Comparison of ENCODE assay signal across 8 mouse cellular contexts in the genomic region with DNA sequence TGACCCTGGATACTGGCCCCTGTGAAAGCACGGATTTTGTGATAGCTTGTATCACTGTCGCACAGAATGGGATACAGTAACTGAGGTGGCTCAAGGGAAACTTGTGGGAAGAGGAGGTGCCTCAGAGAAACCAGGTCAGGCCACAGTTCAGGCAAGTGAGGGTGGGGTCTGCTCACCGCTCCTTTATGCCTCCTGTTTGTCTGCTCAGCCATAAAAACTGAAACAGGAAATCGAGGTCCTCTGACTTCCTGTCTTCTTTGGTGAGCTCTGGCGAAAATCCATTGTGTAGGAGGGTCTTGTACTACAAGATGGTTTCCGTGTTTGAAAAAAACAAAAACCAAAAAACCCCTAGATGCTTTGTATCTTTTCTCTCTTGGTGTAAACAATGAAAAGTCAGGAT. TPM values are rescaled to one million over a fixed set of nuclear protein-coding genes. Genes with fewer than 3 reads are reported as not detected.
DNase-seq lines count a peak whose midpoint lies in the region; ATAC-seq and TF ChIP-seq lines count a peak whose summit lies in the region.
"Had no signal": no experiment of that assay in that cellular context is flagged by ENCODE, and none has a peak within 500 bp of the region (broad histone marks: within the 10 kb centered on the region; RNA-seq: fewer than 3 reads in every experiment).

No protein-coding gene starts in this region.

- no peak for TF ChIP-seq CTCF in lung, embryonic 14.5 days (IDR thresholded peaks at IDR 0.05; ENCODE audit: low read depth)
- TF ChIP-seq CTCF in lung, adult 2 months (IDR thresholded peaks at IDR 0.05; ENCODE audit: insufficient read depth, low read length): no peak
- no peak for TF ChIP-seq CTCF in thymus, adult 2 months (IDR thresholded peaks at IDR 0.05; ENCODE audit: borderline replicate concordance, control insufficient read depth, extremely low read depth, insufficient read depth, low read length, poor library complexity)

- WGBS in lung, embryonic 14.5 days: 56% methylated on average over 6 of the region's 6 CpGs
- WGBS in lung, adult 2 months: 34% methylated on average over 6 of the region's 6 CpGs
- 74% methylated on average over 6 of the region's 6 CpGs for WGBS in embryonic facial prominence, embryonic 12.5 days
- WGBS in limb, embryonic 13.5 days: 49% methylated on average over 6 of the region's 6 CpGs
- WGBS in thymus, adult 2 months: 12% methylated on average over 6 of the region's 6 CpGs

- ATAC-seq in lung, embryonic 14.5 days (ENCODE audit: insufficient read depth): no peak; the same call in 1 of the 2 replicates
- ATAC-seq in embryonic facial prominence, embryonic 12.5 days (ENCODE audit: insufficient number of reproducible peaks, insufficient read depth, low FRiP score, low TSS enrichment): no peak
- ATAC-seq in limb, embryonic 13.5 days (ENCODE audit: low FRiP score, low read depth): peak; percentile 34; the same call in 1 of the 2 replicates

- DNase-seq in lung, embryonic 14.5 days: peak; percentile 25
- no peak for DNase-seq in lung, adult 2 months
- peak; percentile 58 for DNase-seq in thymus, adult 2 months
- DNase-seq in frontal cortex, adult 2 months (ENCODE audit: extremely low spot score in 1 of 2, low spot score in 1 of 2): no peak
- DNase-seq in kidney, adult 9 months: no peak
- DNase-seq: cerebellum, adult 9-11 months had no signal

- H3K4me1 ChIP-seq in lung, embryonic 14.5 days (ENCODE audit: insufficient read depth): no peaks in the 10 kb centered on the region
- no peaks in the 10 kb centered on the region for H3K4me1 ChIP-seq in lung, adult 2 months (ENCODE audit: control insufficient read depth, insufficient read depth, low read length)
- peaks cover 4% of the 10 kb centered on the region; the same call in 1 of the 2 replicates for H3K4me1 ChIP-seq in embryonic facial prominence, embryonic 12.5 days
- H3K4me1 ChIP-seq in limb, embryonic 13.5 days: peaks cover 12% of the 10 kb centered on the region
- peaks cover 31% of the 10 kb centered on the region for H3K4me1 ChIP-seq in thymus, adult 2 months (replicated peaks; ENCODE audit: control insufficient read depth, insufficient read depth, low read length)

- no peak overlapping the region for H3K27ac ChIP-seq in lung, embryonic 14.5 days (ENCODE audit: low read depth)
- 0 out of 2 replicates have a peak overlapping the region, but pooled peaks have one; percentile 30 for H3K27ac ChIP-seq in embryonic facial prominence, embryonic 12.5 days
- no peak overlapping the region for H3K27ac ChIP-seq in limb, embryonic 13.5 days
- peak overlapping the region; percentile 99 for H3K27ac ChIP-seq in thymus, adult 2 months (ENCODE audit: control insufficient read depth, insufficient read depth, low read length)

- no peak overlapping the region for H3K4me3 ChIP-seq in lung, embryonic 14.5 days (ENCODE audit: low read depth, low read length)
- no peak overlapping the region for H3K4me3 ChIP-seq in lung, adult 2 months (replicated peaks; ENCODE audit: extremely low read depth, low read depth, low read length)
- no peak overlapping the region for H3K4me3 ChIP-seq in embryonic facial prominence, embryonic 12.5 days
- no peak overlapping the region for H3K4me3 ChIP-seq in limb, embryonic 13.5 days
- H3K4me3 ChIP-seq in thymus, adult 2 months (ENCODE audit: control insufficient read depth, insufficient read depth, low read length): no peak overlapping the region

- no peaks in the 10 kb centered on the region for H3K36me3 ChIP-seq in lung, embryonic 14.5 days (ENCODE audit: insufficient read depth)
- H3K36me3 ChIP-seq in embryonic facial prominence, embryonic 12.5 days: no peaks in the 10 kb centered on the region
- H3K36me3 ChIP-seq in limb, embryonic 13.5 days: no peaks in the 10 kb centered on the region
- no peaks in the 10 kb centered on the region for H3K36me3 ChIP-seq in thymus, adult 2 months (ENCODE audit: control insufficient read depth, insufficient read depth, low read length)

- H3K9me3 ChIP-seq in lung, embryonic 14.5 days (ENCODE audit: low read depth, low read length): no peaks in the 10 kb centered on the region
- H3K9me3 ChIP-seq in embryonic facial prominence, embryonic 12.5 days: no peaks in the 10 kb centered on the region
- peaks cover 4% of the 10 kb centered on the region; the same call in 1 of the 2 replicates for H3K9me3 ChIP-seq in limb, embryonic 13.5 days

- no peak overlapping the region for H3K4me2 ChIP-seq in lung, embryonic 14.5 days
- H3K4me2 ChIP-seq in embryonic facial prominence, embryonic 12.5 days (replicated peaks): no peak overlapping the region
- H3K4me2 ChIP-seq in limb, embryonic 13.5 days (replicated peaks): no peak overlapping the region

- no peak overlapping the region for H3K9ac ChIP-seq in lung, embryonic 14.5 days
- H3K9ac ChIP-seq in embryonic facial prominence, embryonic 12.5 days: no peak overlapping the region
- no peak overlapping the region for H3K9ac ChIP-seq in limb, embryonic 13.5 days

- H3K27me3 ChIP-seq in lung, embryonic 14.5 days (ENCODE audit: insufficient read depth, low read length): no peaks in the 10 kb centered on the region
- no peaks in the 10 kb centered on the region for H3K27me3 ChIP-seq in embryonic facial prominence, embryonic 12.5 days
- H3K27me3 ChIP-seq in limb, embryonic 13.5 days: no peaks in the 10 kb centered on the region
- H3K27me3 ChIP-seq in thymus, adult 2 months (ENCODE audit: control insufficient read depth, insufficient read depth, low read length): no peaks in the 10 kb centered on the region

- no peak for TF ChIP-seq POLR2A in lung, adult 2 months (IDR thresholded peaks at IDR 0.05; ENCODE audit: borderline replicate concordance, extremely low read depth, low read depth, low read length)
- 0 out of 2 replicates have a peak, but pooled peaks have one; percentile 30 for TF ChIP-seq POLR2A in thymus, adult 2 months (IDR thresholded peaks at IDR 0.05; ENCODE audit: control insufficient read depth, extremely low read depth, insufficient read depth, low read length, poor library complexity)

RNA-seq across cellular contexts. Expression of gene Otulinl, which starts 42.9 kb away (rescaled TPM):
- polyA plus RNA-seq in lung, embryonic 14.5 days (2014; fragmentation: Nextera tagmentation; extraction: Ambion mirVana): 15.6 and 15.8 TPM in 2 replicates
- polyA plus RNA-seq in lung, adult 2 months (2012; rRNA removed): 7.5 and 9.9 TPM in 2 replicates
- 17.3 and 19.9 TPM in 2 replicates for polyA plus RNA-seq in embryonic facial prominence, embryonic 12.5 days (2016; fragmentation: Nextera tagmentation; extraction: Ambion mirVana)
- 14.8 and 17.2 TPM in 2 replicates for polyA plus RNA-seq in limb, embryonic 13.5 days (2015; fragmentation: Nextera tagmentation; extraction: Ambion mirVana)
- polyA plus RNA-seq in thymus, adult 2 months (2012; rRNA removed): 29.6 and 32.1 TPM in 2 replicates
- 18.3 and 21.0 TPM in 2 replicates for polyA plus RNA-seq in frontal cortex, adult 2 months (2012; rRNA removed)

Comparison
In these comparisons a context has a peak if more than half of its experiments do, and no peak if none do; other contexts are left out.
1. DNase-seq: peak in lung, embryonic 14.5 days (single experiment) and thymus, adult 2 months (single experiment); none in lung, adult 2 months (single experiment), frontal cortex, adult 2 months (0 of 2) and kidney, adult 9 months (single experiment).
2. H3K27ac ChIP-seq: peak in embryonic facial prominence, embryonic 12.5 days (single experiment) and thymus, adult 2 months (single experiment); none in lung, embryonic 14.5 days (single experiment) and limb, embryonic 13.5 days (single experiment).